Mouse (Mus musculus): ENCODE measurements at regions not wholly inside any gene's neighbourhood (a gene's known extent, or its start where the extent isn't known, plus 50 kb on each side); places are given as distances from the start of the nearest gene placed in this dataset.

- no peak for DNase-seq (ENCODE audit: low spot score in 2 of 2)
Measured at GRCm38 (mm10) chr9:41592900-41593690, 431.6 kb upstream of the Ubash3b start.

GRCm38 (mm10) chr9:41592101-41592500, 430.6 kb upstream of the Ubash3b start:
- no peak for DNase-seq (ENCODE audit: low spot score in 2 of 2)

- no peak for DNase-seq (ENCODE audit: low spot score in 2 of 2)
Measured at GRCm38 (mm10) chr9:41590164-41590563, 428.7 kb upstream of the Ubash3b start.

- no peak for DNase-seq (ENCODE audit: low spot score in 2 of 2)
Measured at GRCm38 (mm10) chr9:41588466-41589425, 427.2 kb upstream of the Ubash3b start.

GRCm38 (mm10) chr9:41587762-41588161, 426.3 kb upstream of the Ubash3b start:
- DNase-seq (ENCODE audit: low spot score in 2 of 2) = no peak

GRCm38 (mm10) chr9:41586966-41587570, 425.6 kb upstream of the Ubash3b start:
- no peak for DNase-seq (ENCODE audit: low spot score in 2 of 2)

GRCm38 (mm10) chr9:41586291-41586690, 424.8 kb upstream of the Ubash3b start:
- no peak for DNase-seq (ENCODE audit: low spot score in 2 of 2)

GRCm38 (mm10) chr9:41585771-41586170, 424.3 kb upstream of the Ubash3b start:
- DNase-seq (ENCODE audit: low spot score in 2 of 2) = no peak

GRCm38 (mm10) chr9:41585012-41585411, 423.5 kb upstream of the Ubash3b start:
- no peak for DNase-seq (ENCODE audit: low spot score in 2 of 2)

GRCm38 (mm10) chr9:41583711-41584329, 422.3 kb upstream of the Ubash3b start:
- DNase-seq (ENCODE audit: low spot score in 2 of 2) = no peak

GRCm38 (mm10) chr9:41583276-41583675, 421.8 kb upstream of the Ubash3b start:
- no peak for DNase-seq (ENCODE audit: low spot score in 2 of 2)

- DNase-seq (ENCODE audit: low spot score in 2 of 2) = no peak
Measured at GRCm38 (mm10) chr9:41582711-41583236, 421.3 kb upstream of the Ubash3b start.

- no peak for DNase-seq (ENCODE audit: low spot score in 2 of 2)
Measured at GRCm38 (mm10) chr9:41582171-41582570, 420.7 kb upstream of the Ubash3b start.

GRCm38 (mm10) chr9:41581741-41582140, 420.2 kb upstream of the Ubash3b start:
- no peak for DNase-seq (ENCODE audit: low spot score in 2 of 2)

GRCm38 (mm10) chr9:41581152-41581551, 419.7 kb upstream of the Ubash3b start:
- DNase-seq (ENCODE audit: low spot score in 2 of 2) = no peak

- DNase-seq (ENCODE audit: low spot score in 2 of 2) = no peak
Measured at GRCm38 (mm10) chr9:41580611-41581041, 419.1 kb upstream of the Ubash3b start.

- DNase-seq (ENCODE audit: low spot score in 2 of 2) = no peak
Measured at GRCm38 (mm10) chr9:41580067-41580466, 418.6 kb upstream of the Ubash3b start.

GRCm38 (mm10) chr9:41579107-41580014, 417.9 kb upstream of the Ubash3b start:
- no peak for DNase-seq (ENCODE audit: low spot score in 2 of 2)

- DNase-seq (ENCODE audit: low spot score in 2 of 2) = no peak
Measured at GRCm38 (mm10) chr9:41578221-41579106, 417.0 kb upstream of the Ubash3b start.
